Mouse (Mus musculus) thymus, postnatal 14 days (tissue): ENCODE results near the gene Chat.
"Not testable (repeated sequence)": the region's sequence is repeated elsewhere in the genome, so short reads cannot be mapped to it uniquely, and the experiment has no call there.

Experiments used
- DNase-seq: peaks from one replicate; pipeline ENCODE4 v3.0.0; 2021

Gene Chat

DNA sequence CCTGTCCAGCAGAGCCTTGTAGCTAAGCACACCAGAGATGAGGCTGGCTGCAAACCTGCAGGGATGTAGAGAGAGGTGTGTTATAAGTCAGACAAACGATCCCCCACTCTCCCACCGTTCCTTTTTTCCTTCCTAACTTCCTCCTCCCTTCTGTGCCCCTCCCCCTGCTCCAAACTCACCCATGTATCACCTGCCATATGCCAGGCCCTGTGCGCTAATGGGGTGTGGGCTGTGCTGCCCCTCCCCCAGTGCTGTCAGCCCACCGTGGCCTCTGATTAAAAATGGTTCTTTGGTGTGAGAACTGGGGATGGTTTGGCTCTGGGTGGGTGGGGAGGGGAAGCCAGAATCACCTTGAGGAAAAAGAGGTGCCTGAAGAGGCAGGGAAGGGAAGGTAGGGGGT is 13.2 kb downstream of the Chat start:
- DNase-seq = no peak

DNA sequence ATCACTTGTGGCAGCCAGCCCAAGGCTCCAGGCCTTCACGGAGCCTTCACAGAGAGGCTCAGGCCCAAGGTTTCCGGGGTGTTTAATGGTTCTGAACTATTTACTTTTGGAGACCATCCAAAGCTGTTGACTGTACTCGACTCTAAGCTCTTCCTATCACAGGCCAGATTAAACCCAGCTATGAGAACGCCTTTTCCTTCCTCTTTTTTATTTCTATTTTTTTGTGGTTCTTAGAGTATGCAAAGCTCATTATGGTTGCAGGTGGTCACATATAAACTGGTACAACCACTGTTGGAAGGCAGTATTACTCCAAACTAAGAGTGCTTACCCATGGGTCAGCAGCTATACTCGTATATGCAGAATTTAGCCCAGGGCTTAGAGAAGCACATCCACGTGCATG is 18.8 kb downstream of the Chat start:
- no peak for DNase-seq

DNA sequence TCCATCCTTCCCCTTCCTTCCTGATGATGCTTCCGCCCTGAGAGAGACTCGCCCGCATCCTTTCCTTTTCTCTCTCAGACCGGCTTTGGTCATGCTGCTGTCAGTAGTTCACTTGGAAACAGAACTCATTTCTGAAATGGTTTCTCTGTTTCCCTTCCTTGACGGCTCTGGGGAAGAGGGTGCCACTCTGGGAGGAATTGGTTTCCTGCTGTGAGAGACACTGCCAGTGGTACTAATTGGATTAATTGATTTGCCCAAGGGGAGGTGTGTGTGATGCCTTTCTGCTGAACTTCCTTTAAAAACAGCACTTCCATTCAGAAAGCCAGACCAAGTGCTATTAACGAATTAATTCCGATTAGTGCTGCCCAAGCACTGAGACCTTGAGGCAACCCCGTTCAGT is 22.3 kb downstream of the Chat start:
- DNase-seq = no peak

DNA sequence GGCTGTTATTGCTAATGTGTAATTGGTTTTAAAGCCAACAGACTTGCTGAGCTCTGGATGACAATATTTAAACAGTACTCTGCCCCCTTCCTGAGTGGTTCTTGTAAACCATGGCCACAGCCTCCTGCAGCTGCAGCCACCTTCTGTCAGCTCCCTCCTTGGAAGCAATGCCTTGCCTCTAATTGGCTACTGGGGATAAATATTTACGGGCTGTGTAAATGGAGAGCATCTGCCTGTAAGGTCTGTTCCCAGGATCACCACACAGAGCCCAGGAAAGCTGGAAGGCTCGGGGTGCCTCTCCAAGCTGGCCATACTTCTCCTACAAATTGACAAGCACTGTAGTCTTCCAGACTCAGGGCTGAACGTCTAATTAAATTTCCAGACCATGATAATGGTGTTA is 26.0 kb downstream of the Chat start:
- DNase-seq = no peak

DNA sequence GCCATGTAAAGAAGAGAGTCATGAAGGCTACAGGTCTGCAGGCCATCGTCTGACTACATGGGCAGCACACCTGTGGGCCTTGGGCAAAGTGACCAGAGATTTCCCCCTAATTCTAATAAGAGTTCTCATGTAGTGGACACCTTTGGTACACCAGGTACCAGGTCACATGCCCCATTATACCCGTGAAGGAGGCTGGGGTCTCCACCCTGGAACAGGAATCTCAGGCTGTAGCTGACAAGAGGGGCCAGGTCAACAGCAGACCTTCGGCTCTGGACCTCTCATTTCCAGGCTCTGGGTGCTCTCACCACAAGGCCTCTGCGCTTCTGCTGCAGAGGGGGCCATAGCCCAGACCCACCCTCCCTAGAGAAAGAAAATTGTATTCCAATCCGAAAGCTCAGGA is 26.5 kb downstream of the Chat start:
- DNase-seq = no peak

DNA sequence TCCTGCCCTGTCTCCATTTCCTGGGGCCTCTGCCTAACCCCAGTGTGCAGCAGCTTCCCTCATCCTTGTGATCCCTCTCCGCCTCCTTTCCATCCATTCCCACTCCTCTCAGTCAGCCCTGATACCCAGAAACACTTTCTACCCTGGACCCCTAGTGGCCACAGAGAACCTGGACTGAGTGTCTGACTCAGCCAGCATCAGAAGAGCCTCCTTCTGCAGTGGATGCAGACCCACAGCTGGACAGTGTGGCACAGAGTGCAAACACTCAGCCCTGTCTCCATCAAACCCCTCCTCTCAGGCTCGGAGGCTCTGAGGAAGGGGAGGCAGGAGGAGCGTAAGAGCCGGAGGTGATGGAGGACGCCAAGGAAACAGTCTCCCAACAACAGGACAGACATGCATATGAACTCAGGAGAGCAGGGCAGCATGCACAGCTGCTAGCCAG is 28.4 kb downstream of the Chat start:
- DNase-seq = no peak

DNA sequence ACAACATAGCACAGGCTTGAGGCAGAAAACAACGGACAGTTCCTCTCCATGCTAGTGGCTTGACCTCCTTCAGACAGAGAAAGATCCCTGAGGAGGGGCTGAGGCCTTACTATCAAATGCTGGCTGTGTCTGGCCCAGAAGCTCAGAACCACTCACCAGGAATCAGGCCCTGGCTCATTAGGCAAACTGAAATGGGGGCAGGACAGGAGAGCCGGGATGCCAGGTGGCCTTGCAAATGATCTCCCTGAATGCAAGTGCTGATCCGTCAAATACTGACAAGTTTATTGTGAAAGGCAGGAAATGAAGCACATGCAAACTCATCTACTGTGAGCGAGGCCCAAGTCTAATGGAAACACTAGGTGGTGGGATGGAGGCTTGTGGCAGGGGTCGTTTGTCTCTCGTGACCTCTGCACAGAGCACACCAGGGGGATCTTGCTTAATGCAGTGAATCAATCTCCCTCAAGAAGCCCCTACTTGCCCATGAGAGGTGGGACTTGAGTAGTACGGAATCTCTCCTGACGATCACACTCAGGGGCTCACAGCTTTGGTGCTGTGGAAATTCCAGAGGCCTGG is 36.7 kb downstream of the Chat start:
- no peak for DNase-seq

DNA sequence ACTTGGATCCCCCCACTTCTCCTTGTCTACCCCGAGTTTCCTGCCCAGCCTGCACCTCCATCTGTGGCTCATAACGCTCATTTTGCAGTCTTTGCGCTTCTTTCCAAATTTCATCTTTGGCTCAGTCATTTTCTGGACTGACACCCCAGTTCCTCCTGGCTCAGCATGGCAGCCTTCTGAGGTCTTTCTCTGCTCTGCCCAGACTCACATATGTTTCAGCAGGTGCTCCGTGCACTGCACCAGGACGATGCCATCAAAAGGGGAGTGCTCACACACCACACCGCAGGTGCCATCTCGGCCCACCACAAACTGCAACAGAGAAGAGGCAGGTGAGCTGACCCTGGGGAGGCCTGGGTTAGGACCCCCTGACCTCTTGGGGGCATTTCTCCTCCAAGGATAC is 41.8 kb downstream of the Chat start:
- no peak for DNase-seq

DNA sequence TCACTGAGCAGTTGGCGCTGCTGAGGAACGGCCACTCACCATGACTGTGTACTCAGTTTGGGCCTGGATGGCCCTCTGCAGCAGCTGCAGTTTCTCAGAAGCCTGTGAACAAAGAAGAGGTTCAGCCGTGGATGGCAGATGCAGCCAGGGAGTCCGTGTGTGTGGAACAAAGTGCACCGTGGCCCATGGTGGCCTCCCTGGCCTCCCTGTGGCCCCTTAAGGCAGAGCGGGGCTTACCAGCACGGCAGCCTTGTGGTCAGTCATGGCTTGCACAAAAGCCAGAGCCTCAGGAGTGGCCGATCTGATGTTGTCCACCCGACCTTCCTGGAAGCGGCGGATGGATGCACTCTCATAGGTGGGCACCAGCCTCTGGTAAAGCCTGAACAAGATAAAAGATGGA is 47.0 kb downstream of the Chat start:
- DNase-seq = no peak

DNA sequence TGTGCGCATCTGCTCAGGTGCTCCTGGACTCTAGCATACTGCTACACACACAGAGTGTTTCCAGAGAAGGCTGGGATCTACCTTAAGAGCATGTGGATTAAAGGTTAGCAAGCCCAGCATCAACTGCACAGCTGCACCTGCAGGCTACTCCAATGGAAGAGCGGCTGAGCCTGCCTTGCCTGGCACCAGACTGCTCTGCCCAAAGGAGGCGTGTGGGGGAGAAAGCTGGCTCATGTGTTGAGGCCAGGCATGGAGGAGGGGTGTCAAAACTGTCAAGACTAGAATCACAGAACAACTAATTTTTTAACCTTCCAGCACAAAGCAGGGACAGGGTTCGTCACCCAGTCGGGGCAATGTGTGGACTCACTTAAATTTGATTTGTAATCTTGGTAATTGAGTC is 53.7 kb downstream of the Chat start:
- DNase-seq = no peak

DNA sequence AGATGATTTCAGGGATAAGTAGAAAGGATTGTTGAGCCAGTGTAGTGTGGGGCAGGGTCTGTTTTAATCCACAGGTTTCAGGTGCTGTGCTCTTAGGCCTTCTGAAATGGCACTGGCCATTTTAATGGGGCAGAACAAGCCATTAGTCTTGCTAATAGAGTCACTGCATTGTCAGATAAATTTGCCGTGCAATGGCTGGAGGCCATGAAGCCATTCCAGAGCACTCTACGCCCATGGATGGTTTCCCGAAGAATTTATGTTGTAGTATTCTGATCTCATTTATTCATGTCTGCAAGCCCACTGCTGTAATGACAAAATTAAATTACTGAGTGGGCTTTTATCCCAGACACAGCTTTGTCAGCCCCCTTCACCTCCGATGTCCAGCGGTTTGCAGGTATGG is 55.7 kb downstream of the Chat start:
- no peak for DNase-seq

DNA sequence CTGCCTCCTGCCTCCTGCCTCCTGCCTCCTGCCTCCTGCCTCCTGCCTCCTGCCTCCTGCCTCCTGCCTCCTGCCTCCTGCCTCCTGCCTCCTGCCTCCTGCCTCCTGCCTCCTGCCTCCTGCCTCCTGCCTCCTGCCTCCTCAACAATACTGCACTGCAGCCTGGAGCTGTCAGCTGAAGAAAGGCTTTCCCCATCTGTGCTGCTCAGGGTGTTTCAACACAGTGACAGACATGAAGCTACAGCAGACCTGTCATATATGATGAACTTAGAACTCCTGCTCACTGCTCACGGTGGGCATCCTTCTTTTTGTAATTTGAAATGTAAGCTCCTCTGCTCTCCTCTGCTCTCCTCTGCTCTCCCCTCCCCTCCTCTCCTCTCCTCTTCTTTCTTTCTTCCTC is 60.4 kb downstream of the Chat start:
- not testable (repeated sequence) for DNase-seq

DNA sequence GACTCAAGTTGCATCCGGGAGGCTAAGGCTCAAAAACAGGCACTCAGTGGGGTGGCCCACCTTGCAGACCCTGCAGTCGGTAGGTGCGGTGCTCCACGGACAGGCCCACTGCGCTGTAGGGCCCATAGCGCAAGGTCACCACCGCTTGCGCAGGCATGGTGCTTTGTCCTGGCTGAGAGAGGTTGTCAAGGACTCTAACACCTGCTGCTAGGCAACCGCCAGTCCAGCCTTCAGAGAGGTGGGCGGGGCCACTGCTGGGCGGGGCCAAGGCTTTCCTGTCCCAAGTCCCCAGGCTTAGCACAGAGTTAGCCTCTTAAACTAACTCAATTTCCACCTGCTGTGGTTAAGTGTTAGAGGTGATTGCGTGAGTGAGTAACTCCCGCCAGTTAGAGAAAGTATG is 77.6 kb downstream of the Chat start, which contains the start of gene 1700024G13Rik:
1700024G13Rik (minus strand) TSS at position 196 of the 400 bp plus-strand sequence.
- DNase-seq = peak; percentile 55

DNA sequence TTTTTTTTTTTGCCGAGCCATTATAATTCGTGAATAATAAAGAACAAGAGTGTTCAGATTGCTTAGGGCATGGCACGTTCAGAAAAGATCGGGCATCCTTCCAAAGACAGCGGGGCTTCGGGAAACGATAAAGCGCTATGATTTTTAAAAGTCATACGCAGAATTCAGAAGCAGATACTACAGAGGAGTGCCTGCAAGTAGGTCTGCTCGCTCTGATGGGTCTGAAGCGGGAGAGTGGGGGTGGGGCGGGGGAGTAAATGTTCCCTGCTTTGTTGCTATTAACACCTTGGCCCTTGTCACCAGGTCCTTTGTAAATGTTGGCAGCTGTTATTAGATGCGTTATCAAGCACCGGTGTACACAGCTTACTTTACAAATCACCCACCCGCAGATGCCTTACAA is 84.2 kb downstream of the Chat start:
- no peak for DNase-seq

DNA sequence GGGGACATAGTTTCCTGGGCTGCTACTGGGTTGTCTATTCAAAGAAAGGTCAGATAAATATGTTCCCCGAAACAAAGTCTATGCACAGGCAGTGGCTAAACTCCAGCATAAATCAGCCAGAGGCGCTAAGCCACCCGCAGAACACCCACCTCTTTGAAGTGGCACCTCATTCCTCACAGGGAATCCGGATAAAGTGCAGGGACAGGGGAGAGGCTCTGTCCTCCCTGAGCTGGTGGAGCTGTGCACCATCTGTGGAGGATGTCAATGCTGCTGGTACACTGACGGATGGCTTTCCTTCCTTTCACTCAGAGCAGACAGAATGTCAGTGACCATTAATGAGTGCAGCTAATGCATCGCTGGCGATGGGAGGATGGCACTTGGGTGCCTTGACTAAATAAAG is 84.7 kb downstream of the Chat start:
- DNase-seq = no peak

DNA sequence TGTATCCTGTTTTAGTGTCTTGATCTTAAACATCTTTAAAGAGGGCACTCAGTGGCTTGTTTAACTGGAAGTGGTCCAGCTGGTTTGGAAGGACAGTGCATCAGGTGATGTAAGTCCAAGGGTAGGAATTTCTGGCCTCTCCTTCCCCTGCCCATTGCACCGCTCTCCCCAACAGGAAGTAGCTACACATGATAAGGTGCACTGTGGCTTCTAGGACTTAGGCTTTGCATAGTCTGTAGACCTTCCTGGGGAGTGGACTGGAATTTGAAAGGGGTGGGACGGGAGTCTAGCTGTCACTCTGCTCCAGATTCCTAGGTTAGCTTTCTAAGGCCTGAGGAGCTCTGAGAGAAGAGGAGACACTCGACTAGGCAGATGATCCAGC is 85.7 kb downstream of the Chat start:
- DNase-seq = no peak

DNA sequence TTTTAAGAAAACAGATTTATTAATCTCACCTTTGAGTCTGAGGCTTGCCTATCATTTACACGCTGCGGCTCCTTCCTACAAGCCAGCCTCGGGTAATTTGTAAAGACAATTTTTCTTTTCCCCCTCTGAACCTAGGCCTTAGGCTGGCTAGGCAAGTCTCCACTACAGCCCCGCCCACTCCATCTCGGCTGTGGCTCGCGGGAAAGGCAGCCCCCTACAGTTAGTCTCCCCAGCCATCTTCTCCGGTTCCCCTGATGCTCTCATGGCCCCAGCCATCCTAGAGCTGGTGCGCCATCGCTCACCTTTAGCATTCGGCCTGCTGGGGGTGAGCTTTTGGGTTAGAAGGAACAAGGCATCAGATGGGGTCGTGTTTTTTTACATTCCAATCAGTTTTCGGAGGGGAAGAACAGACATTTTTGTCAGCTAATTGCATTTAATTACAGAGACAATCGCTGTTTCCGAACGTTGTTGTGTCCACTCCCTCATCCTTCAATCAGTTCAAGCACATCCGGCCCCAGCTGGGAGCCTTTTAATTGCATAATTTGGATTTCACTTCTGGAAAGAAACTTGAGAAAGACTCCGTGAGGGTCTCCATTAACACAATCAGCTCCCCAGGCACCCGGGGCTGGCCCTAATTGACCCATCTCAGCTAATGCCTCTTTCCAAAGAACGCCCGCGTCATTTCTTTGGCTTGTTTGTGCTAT is 86.2 kb downstream of the Chat start:
- no peak for DNase-seq

DNA sequence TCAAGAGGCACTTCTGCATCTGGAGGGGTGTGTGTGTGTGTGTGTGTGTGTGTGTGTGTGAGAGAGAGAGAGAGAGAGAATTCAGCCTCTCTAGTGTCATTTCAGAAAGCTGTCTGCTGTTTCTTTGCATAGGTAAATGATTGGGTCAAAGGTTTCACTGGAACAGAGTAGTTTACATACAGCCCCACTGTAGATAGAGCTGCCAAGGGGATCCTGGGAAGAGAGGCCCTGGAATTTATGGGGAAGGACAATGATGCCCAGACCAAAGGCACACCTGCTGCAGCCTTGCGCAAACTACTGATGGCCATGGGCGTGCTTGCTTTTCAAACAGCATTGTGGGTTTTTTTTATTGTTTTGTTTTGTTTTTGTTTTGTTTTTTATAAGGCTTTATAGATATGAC is 93.3 kb downstream of the Chat start:
- DNase-seq = no peak

DNA sequence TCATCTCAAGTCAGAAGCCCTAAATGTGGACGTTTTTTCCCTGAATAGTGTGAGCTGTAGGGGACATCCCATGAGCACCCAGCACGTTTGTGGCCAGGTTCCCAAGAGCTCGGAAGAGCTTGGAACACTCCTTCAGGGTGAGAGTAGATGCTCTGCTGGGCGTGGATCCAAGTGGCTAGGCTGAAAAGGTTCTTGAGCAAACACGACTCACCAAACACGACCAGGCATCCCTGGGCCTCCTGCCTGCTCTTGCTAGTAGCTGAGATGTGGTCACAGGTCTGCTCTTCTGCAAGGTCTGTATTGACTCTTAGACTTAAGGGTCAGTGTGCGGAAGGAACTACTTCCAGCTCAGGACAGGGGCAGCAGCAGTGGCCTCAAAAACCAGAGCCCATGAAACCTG is 96.0 kb downstream of the Chat start:
- DNase-seq = no peak

DNA sequence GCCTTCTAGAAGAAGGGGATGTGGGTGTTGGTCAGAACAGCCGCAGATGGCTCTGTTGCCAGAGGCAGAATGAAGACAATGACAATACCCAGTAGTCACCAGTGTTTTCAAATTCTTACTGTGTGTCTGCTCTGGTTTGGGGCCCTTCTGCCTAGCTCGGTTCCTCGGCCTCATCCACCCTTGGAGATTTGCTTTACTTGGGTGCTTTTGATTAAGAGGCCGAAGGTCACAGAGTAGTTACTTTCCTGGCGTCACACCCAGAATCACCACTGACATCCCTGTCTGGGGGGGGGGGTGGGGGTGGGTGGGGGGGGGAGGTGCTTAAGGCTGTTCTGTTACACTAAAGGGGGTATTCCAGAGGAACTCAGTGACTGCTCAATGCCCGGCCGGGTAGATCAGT is 101.4 kb downstream of the Chat start:
- DNase-seq = no peak
